Mouse (Mus musculus) lung, embryonic 14.5 days (tissue): ENCODE data around the gene Mief2. TPM values are rescaled to one million over a fixed set of nuclear protein-coding genes. Genes with fewer than 3 reads are reported as not detected.

ENCODE experiments used
- ATAC-seq: fragments of 200-750 bp; cut with Nextera tagmentation; 2 replicates; pipeline ENCODE4 v1.8.0; 2017; ENCODE audit warnings: mild to moderate bottlenecking, moderate TSS enrichment, moderate library complexity; ENCODE audit not compliant: insufficient read depth
- DNase-seq: peaks from one replicate; pipeline ENCODE4 v3.0.0-alpha.2; 2015
- H3K27ac ChIP-seq: fragments of 300-500 bp; sonication (generic); 2 replicates; pipeline ENCODE4 v1.5.1; 2014; ENCODE audit warnings: low read depth, mild to moderate bottlenecking, moderate library complexity
- H3K27me3 ChIP-seq: fragments of 300-500 bp; sonication (generic); 2 replicates; pipeline ENCODE4 v1.6.1; 2014; ENCODE audit warnings: low read length, control low read depth; ENCODE audit not compliant: insufficient read depth
- H3K36me3 ChIP-seq: fragments of 300-500 bp; sonication (generic); 2 replicates; pipeline ENCODE4 v1.6.1; 2014; ENCODE audit warnings: control low read depth; ENCODE audit not compliant: insufficient read depth
- H3K4me1 ChIP-seq: fragments of 300-500 bp; sonication (generic); 2 replicates; pipeline ENCODE4 v1.6.1; 2014; ENCODE audit warnings: antibody characterized with exemption, control low read depth; ENCODE audit not compliant: insufficient read depth
- H3K4me2 ChIP-seq: fragments of 300-500 bp; sonication (generic); 2 replicates; pipeline ENCODE4 v1.6.1; 2014; ENCODE audit warnings: mild to moderate bottlenecking
- H3K4me3 ChIP-seq: fragments of 300-500 bp; sonication (generic); 2 replicates; pipeline ENCODE4 v1.5.1; 2014; ENCODE audit warnings: low read depth, low read length
- H3K9ac ChIP-seq: fragments of 300-500 bp; sonication (generic); 2 replicates; pipeline ENCODE4 v1.6.1; 2014
- H3K9me3 ChIP-seq: fragments of 300-500 bp; sonication (generic); 2 replicates; pipeline ENCODE4 v1.6.1; 2016; ENCODE audit warnings: low read depth, low read length, control low read depth
- CTCF ChIP-seq: IDR thresholded peaks from 2 replicates; pipeline ENCODE4 v1.5.1; 2016; ENCODE audit warnings: antibody characterized with exemption, low read depth
- WGBS: fragments of 180-500 bp; shearing (Covaris S2); extraction: QIAGEN DNeasy Blood & Tissue Kit; methylation state at CpG from one replicate; pipeline ENCODE4 v1.1.7; 2014; 5-methylcytosine and 5-hydroxymethylcytosine counted together
- polyA plus RNA-seq: library from polyadenylated mRNA; unstranded; fragments of >200 nt; fragmentation: Nextera tagmentation; extraction: Ambion mirVana; gene quantifications from 2 replicates; pipeline ENCODE4 v1.2.1, GENCODE M21; 2014

Mief2 gene
- polyA plus RNA-seq, 1 experiment from 2014 or later = 15.3 TPM

DNA sequence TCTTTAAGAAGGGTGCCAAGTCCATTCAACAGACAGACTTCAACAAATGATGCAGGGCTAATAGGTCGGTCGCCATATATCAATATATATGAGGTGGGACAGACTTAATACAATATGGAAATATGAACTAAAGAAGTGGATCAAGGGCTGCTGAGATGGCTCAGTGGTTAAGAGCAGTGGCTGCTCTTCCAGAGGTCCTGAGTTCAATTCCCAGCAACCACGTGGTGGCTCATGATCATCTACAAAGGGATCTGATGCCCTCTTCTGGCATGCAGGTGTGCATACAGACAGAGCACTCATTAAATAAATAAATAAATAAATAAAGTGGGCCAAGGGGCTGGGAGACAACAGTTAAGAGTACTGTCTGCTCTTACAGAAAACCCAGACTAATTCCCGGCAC is 44.0 kb downstream of the Mief2 start:
- Histone ChIP-seq H3K36me3 (no peaks in the 10 kb centered on the region), H3K27me3 (no peaks in the 10 kb centered on the region), H3K4me3 (no peak overlapping the region), H3K27ac (no peak overlapping the region), H3K9ac (no peak overlapping the region), H3K4me2 (no peak overlapping the region), H3K9me3 (no peaks in the 10 kb centered on the region), H3K4me1 (peaks cover 12% of the 10 kb centered on the region)
- WGBS = 77% methylated on average over 4 of the region's 4 CpGs
- DNase-seq (no peak), ATAC-seq (no peak)
- no peak for TF ChIP-seq CTCF

DNA sequence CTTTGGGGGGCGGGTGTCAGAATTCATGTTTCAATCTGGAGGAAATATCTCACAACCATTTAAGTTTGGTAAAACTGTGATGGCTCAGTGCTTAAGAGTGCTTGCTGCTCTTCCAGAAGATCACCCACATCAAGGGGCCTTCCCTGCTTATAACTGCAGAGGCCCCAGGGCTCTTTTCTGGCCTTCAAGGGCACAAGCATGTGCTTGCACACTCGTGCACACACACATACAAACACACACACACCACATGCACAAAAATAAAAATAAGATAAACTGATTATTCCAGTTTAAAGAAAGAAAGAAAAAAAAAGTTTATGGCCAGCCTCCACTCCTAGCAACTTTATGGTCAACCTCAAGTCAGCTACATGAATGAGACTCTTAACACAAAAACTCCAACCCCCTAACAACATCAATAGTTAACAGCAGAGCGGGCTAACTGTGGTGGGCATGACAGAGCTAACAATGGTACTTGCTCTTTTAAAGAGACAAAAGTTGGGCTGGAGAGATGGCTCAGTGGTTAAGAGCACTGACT is 46.0 kb downstream of the Mief2 start:
- no peak for TF ChIP-seq CTCF
- no peak overlapping the region for H3K4me3 ChIP-seq
- DNase-seq = no peak

DNA sequence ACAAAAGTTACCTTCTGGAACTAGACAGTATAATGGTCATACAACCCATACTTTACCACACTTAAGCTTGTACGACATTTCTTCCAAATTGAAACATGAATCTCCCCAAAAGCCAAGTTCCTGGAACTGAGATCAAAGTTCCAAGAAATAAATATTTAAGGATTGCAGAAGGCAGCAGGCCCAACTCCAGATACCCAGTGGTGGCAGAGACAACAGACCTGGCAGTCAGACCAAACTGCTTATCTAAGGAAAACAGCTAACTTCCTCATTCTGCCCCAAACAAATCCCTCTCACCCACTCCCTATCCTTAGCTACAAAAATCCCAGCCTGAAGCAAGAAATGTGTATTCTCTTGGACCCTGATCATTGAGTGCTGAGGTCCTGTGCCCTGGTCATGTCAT is 46.6 kb downstream of the Mief2 start:
- no peak overlapping the region for H3K27ac ChIP-seq
- H3K9me3 ChIP-seq = no peaks in the 10 kb centered on the region
- peak overlapping the region; percentile 87 for H3K4me2 ChIP-seq
- H3K27me3 ChIP-seq = no peaks in the 10 kb centered on the region
- H3K4me1 ChIP-seq = peaks cover 30% of the 10 kb centered on the region
- 28% methylated on average over 1 of the region's 1 CpGs for WGBS
- H3K9ac ChIP-seq = peak overlapping the region; percentile 85; the same call in 1 of the 2 replicates
- TF ChIP-seq CTCF = no peak
- H3K4me3 ChIP-seq = no peak overlapping the region
- ATAC-seq = no peak
- peaks cover 15% of the 10 kb centered on the region for H3K36me3 ChIP-seq
- DNase-seq = peak; percentile 56

More for the DNA sequence above, 46.0 kb downstream of the Mief2 start:
- 80% methylated on average over 3 of the region's 3 CpGs for WGBS
- Histone ChIP-seq H3K4me2 (peak overlapping the region; percentile 87; the same call in 1 of the 2 replicates), H3K27ac (no peak overlapping the region), H3K9me3 (no peaks in the 10 kb centered on the region), H3K9ac (no peak overlapping the region), H3K4me1 (peaks cover 24% of the 10 kb centered on the region), H3K36me3 (peaks cover 8% of the 10 kb centered on the region), H3K27me3 (no peaks in the 10 kb centered on the region)
- ATAC-seq = no peak

DNA sequence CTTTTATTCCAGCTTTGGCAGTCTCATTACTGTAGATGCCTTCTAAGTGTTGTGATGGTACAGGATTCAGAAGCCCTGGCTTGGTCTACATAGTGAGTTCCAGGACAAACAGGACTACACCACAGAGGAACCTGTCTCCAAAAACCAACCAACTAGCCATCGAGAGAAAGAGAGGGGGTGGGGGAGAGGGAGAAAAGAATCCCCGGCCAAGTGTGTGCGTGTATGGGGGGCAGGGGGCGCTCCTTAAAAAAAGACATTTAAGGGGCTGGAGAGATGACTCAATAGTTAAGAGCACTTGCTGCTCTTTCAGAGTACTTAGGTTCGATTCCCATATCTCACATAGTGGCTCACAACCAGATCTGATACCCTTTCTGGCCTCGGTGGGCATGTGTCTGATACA is 47.4 kb downstream of the Mief2 start:
- Histone ChIP-seq H3K9me3 (no peaks in the 10 kb centered on the region), H3K4me1 (peaks cover 34% of the 10 kb centered on the region), H3K4me3 (peak overlapping the region; percentile 89), H3K4me2 (peak overlapping the region; percentile 87), H3K36me3 (peaks cover 19% of the 10 kb centered on the region), H3K9ac (peak overlapping the region; percentile 85), H3K27me3 (no peaks in the 10 kb centered on the region), H3K27ac (no peak overlapping the region)
- no peak for TF ChIP-seq CTCF
- no peak for ATAC-seq
- 39% methylated on average over 6 of the region's 6 CpGs for WGBS
- no peak for DNase-seq

DNA sequence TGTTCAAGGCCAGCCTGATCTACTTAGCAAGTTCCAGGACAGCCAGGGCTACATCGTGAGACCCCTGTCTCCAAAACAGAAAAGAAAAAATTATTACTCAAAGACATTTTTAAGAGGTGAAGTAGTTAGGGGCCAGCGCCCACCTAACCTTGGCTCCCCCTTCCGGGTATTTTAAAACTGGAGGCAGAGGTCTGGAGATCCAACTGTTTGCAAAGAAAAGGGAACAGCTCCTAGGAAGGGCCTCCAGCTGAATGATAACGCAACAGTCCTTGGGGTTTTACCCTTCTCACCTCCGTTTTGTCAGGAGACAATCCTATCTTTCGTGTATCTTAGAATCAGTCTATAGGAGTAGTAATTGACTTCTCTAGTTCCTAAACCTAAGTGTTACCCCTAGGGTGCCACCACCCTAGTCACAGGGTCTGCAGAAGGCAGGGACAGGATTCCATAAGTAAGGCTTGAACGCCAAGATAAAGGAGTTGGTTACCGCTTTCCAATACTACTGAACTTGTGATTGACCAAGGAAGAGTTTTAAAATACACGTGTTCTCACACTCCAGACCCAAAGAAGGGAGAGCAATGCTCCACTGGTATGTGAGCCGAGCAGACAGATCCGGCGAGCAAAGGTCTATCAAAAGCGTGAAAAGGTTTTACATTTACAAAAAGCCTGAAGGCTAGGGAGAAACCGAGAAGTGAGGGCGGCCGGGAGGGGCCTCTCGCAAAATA is 48.1 kb downstream of the Mief2 start:
- DNase-seq = peak; percentile 7

DNA sequence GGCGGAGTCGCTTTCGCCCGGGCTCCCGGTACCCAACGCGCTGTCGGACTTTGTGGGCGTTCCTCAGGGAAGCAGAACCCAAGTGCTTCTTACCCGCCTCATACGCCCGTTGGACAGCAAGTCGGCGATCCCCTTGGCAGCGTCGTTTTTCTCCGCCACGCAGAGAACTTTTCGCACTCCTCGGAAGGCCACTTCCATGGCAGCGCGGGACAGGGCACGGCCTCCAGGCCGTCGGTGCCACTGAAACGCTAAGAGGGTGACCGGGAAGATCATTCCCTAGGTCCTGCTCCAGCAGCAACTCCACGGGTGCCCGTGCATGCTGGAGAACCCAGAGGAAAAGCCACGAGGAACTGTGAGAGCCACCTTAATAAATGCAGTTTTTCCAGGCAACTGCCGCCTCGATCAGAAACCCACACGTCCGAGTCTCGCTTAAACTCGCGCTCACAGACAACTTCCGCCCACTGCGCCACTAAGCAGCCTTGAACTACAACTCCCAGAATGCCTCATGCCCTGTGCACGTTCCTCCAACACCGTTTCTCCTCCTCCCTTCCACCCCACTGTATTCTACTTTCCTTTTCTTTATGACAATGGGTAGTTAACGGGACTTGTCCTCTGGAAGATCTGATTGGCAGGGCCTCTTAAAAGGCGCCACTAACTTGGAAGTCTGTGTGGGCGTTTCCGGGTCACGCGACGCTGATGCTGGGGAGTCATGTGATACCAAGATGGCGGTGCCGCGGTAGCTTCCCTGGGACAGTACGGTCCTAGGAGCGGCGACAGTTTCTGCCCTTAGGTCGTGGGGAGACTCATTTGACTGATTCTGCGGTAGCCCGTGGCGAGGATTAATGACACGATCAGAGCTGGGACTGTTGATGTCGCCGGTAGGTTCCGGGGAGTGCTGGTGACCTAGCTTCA is 48.9 kb downstream of the Mief2 start, which contains the start of the genes Top3a and Smcr8:
Gene Top3a, minus strand, starts transcription at position 537 of the 912 bp plus-strand sequence.
Gene Smcr8, plus strand, starts transcription at position 696 of the 912 bp plus-strand sequence.
- peak; percentile 96 for ATAC-seq
- no peak for TF ChIP-seq CTCF
- Histone ChIP-seq H3K36me3 (peaks cover 29% of the 10 kb centered on the region), H3K27me3 (no peaks in the 10 kb centered on the region), H3K4me3 (peak within 1 kb of the TSS; percentile 89), H3K27ac (peak within 1 kb of the TSS; percentile 91), H3K9me3 (no peaks in the 10 kb centered on the region), H3K9ac (peak within 1 kb of the TSS; percentile 85), H3K4me2 (peak within 1 kb of the TSS; percentile 87), H3K4me1 (peaks cover 46% of the 10 kb centered on the region)
- WGBS = under 1% methylated on average over 62 of the region's 62 CpGs
- peak; percentile 93 for DNase-seq

More for the DNA sequence above, 48.1 kb downstream of the Mief2 start:
- Histone ChIP-seq H3K27ac (peak overlapping the region; percentile 91), H3K4me3 (peak overlapping the region; percentile 89), H3K4me1 (peaks cover 41% of the 10 kb centered on the region), H3K9me3 (no peaks in the 10 kb centered on the region), H3K9ac (peak overlapping the region; percentile 85), H3K36me3 (peaks cover 22% of the 10 kb centered on the region), H3K4me2 (peak overlapping the region; percentile 87), H3K27me3 (no peaks in the 10 kb centered on the region)
- WGBS = 3% methylated on average over 17 of the region's 17 CpGs
- no peak for TF ChIP-seq CTCF
- ATAC-seq = peak; percentile 2; the same call in 1 of the 2 replicates
